Mouse (Mus musculus) hindbrain, embryonic 10.5 days (tissue): ENCODE measurements at regions not wholly inside any gene's neighbourhood (a gene's known extent, or its start where the extent isn't known, plus 50 kb on each side); places are given as distances from the start of the nearest gene placed in this dataset.

ENCODE experiments used
- DNase-seq: peaks from one replicate; pipeline ENCODE4 v3.0.0-alpha.2; 2017; ENCODE audit warnings: low spot score
- H3K27ac ChIP-seq: fragments of 300-500 bp; sonication (generic); 2 replicates; pipeline ENCODE4 v1.5.1; 2016; ENCODE audit warnings: mild to moderate bottlenecking, moderate library complexity
- H3K27me3 ChIP-seq: fragments of 300-500 bp; sonication (generic); 2 replicates; pipeline ENCODE4 v1.6.1; 2016; ENCODE audit warnings: mild to moderate bottlenecking; ENCODE audit not compliant: poor library complexity, insufficient read depth, severe bottlenecking
- H3K36me3 ChIP-seq: fragments of 300-500 bp; sonication (generic); 2 replicates; pipeline ENCODE4 v1.6.1; 2016; ENCODE audit warnings: mild to moderate bottlenecking, moderate library complexity
- H3K4me1 ChIP-seq: fragments of 300-500 bp; sonication (generic); replicated peaks from 2 replicates; pipeline ENCODE4 v1.6.1; 2016; ENCODE audit warnings: mild to moderate bottlenecking
- H3K4me3 ChIP-seq: fragments of 300-500 bp; sonication (generic); 2 replicates; pipeline ENCODE4 v1.5.1; 2016; ENCODE audit warnings: mild to moderate bottlenecking, moderate library complexity
- H3K9me3 ChIP-seq: fragments of 300-500 bp; sonication (generic); 2 replicates; pipeline ENCODE4 v1.6.1; 2016; ENCODE audit warnings: mild to moderate bottlenecking, moderate library complexity
- WGBS: fragments of 180-500 bp; shearing (Covaris S2); methylation state at CpG from one replicate; pipeline ENCODE4 v1.1.7; 2016; 5-methylcytosine and 5-hydroxymethylcytosine counted together

- Histone ChIP-seq H3K4me1 (no peaks in the 10 kb centered on the region), H3K36me3 (no peaks in the 10 kb centered on the region), H3K27me3 (no peaks in the 10 kb centered on the region), H3K9me3 (no peaks in the 10 kb centered on the region), H3K4me3 (no peak overlapping the region), H3K27ac (no peak overlapping the region)
- 86% methylated on average over 2 of the region's 2 CpGs for WGBS
- DNase-seq, result no peak
Observed at GRCm38 (mm10) chr9:85423908-85424307, 96.8 kb upstream of the Tent5a start.

DNA sequence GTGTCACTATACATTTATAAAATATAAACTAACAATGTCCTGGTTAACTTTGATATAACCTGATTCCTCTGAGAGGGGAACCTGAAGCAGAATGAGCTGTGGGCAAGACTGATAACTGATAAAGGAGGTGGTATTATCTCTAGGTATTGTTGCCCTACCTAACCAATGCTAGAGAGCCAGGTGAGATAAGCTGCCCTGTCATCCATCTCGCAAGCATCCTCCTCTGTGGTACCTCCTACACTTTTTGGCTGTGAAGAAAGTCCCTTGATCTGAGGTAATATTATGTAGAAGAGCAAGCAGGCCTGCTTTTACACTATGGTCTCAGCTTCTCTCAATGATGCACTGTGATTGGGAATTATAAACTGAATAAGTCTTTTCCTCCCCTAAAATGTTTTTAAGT lies 87.2 kb upstream of the Tent5a start:
- Histone ChIP-seq H3K4me1 (no peaks in the 10 kb centered on the region), H3K27me3 (no peaks in the 10 kb centered on the region), H3K9me3 (no peaks in the 10 kb centered on the region), H3K4me3 (no peak overlapping the region), H3K27ac (no peak overlapping the region), H3K36me3 (no peaks in the 10 kb centered on the region)
- 87% methylated on average over 1 of the region's 1 CpGs for WGBS
- no peak for DNase-seq

DNA sequence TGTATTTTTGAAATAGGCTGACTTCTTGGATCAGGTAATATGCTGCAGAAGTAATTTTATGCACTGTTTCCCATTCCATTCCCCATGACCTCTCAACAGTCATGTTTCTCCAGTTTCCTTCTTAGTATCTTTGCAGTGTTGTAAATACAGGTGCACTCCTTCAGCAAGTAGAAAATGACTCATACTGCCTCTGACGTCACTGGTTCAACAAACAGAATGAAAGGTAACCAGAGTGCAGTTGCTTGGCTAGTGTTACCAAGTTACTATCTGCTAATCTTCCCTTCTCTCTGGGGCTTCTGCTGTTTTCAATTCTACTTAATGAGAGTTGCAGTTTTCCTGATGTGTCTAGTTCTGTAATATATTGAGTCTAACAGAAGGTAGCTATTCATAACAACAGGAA lies 86.7 kb upstream of the Tent5a start:
- DNase-seq, result no peak
- Histone ChIP-seq H3K4me3 (no peak overlapping the region), H3K27me3 (no peaks in the 10 kb centered on the region), H3K36me3 (no peaks in the 10 kb centered on the region), H3K9me3 (no peaks in the 10 kb centered on the region), H3K4me1 (no peaks in the 10 kb centered on the region), H3K27ac (no peak overlapping the region)
- 69% methylated on average over 1 of the region's 1 CpGs for WGBS

DNA sequence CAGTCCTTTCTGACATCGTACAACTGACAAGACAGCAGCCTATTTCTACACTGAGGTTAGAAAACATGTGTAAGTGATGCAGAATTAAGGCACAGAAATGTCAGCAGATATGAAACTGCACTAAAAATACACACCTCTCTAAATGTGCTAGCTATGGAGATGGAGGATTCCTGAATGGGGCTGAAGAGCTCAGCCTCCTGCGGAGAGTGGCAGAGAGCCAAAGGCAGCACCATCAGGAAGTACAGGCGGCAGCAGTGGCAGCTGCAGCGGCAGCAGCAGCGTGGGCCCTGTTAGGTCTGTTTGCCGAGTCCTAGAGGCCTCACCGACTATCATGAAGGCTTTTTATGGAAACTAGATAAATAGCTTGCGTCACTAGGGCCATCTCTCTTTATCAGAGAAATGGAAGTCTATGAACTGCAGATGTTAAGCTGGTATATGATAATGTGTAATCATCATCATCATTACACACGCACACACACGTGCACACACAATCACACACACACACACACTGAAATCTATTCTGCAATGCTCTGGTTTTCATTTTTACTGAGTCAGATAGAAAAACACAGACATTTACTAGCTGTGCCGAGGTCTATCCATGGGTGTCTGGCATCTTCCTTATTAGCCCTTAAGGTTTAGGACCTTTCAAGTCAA lies 83.6 kb upstream of the Tent5a start:
- Histone ChIP-seq H3K4me3 (no peak overlapping the region), H3K9me3 (no peaks in the 10 kb centered on the region), H3K27ac (no peak overlapping the region), H3K27me3 (no peaks in the 10 kb centered on the region), H3K4me1 (no peaks in the 10 kb centered on the region), H3K36me3 (no peaks in the 10 kb centered on the region)
- WGBS, result 66% methylated on average over 11 of the region's 11 CpGs
- DNase-seq, result no peak

DNA sequence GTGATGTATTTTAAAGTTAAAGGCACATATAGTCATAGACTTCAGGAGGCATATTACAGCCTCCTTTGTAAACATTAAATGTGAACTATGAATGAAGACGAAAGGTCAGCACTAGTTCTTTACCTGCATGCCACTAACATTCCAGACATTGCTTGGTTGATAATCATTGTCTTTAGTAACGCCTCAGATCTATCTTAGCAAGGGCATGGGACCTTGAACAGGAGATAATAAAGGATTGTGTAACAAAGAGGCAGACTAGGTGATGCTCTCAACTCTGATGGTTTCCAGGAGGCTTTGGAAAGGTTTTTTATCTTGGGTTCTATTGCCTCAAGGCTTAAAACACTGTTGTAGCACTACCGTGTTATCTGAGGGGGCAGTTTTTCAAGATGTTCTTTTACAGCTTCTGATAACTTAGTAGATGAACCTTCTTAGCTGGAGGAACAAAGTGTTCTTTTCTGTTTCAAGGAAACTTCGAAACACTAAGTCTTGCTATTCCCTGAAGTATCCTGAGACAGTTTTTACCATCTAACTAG lies 82.9 kb upstream of the Tent5a start:
- no peak for DNase-seq
- no peaks in the 10 kb centered on the region for H3K4me1 ChIP-seq
- H3K27me3 ChIP-seq, result no peaks in the 10 kb centered on the region
- H3K36me3 ChIP-seq, result no peaks in the 10 kb centered on the region
- H3K4me3 ChIP-seq, result no peak overlapping the region
- H3K9me3 ChIP-seq, result no peaks in the 10 kb centered on the region
- H3K27ac ChIP-seq, result no peak overlapping the region
- 81% methylated on average over 4 of the region's 4 CpGs for WGBS

DNA sequence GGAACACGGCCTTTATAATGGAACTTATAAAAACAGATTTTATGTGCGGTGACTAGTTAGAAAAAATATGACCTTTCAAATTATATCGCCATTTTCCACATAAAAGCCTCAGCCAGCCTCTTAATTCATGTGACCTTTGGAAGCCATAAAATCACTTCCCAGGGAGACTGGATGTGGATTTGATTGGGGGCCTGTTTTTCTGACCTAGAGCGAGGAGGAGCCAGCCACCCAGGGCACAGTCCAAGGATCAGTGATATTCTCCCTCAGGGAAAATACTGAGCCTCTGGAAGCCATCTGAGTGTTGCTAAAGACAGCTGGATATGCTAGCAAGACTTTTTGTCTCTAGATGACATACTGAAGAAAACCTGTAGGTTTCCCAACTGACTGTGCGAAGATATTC lies 81.3 kb upstream of the Tent5a start:
- DNase-seq, result no peak
- no peak overlapping the region for H3K27ac ChIP-seq
- WGBS, result 83% methylated on average over 5 of the region's 5 CpGs
- H3K27me3 ChIP-seq, result no peaks in the 10 kb centered on the region
- no peak overlapping the region for H3K4me3 ChIP-seq
- no peaks in the 10 kb centered on the region for H3K36me3 ChIP-seq
- no peaks in the 10 kb centered on the region for H3K9me3 ChIP-seq
- H3K4me1 ChIP-seq, result no peaks in the 10 kb centered on the region

- no peaks in the 10 kb centered on the region for H3K9me3 ChIP-seq
- no peaks in the 10 kb centered on the region for H3K4me1 ChIP-seq
- no peak overlapping the region for H3K4me3 ChIP-seq
- no peak overlapping the region for H3K27ac ChIP-seq
- H3K36me3 ChIP-seq, result no peaks in the 10 kb centered on the region
- no peaks in the 10 kb centered on the region for H3K27me3 ChIP-seq
- 96% methylated on average over 1 of the region's 1 CpGs for WGBS
- no peak for DNase-seq
Observed at GRCm38 (mm10) chr9:85407592-85407991, 80.4 kb upstream of the Tent5a start.

- DNase-seq, result no peak
- no peak overlapping the region for H3K27ac ChIP-seq
- no peaks in the 10 kb centered on the region for H3K36me3 ChIP-seq
- no peaks in the 10 kb centered on the region for H3K4me1 ChIP-seq
- WGBS, result 88% methylated on average over 1 of the region's 1 CpGs
- no peaks in the 10 kb centered on the region for H3K9me3 ChIP-seq
- no peaks in the 10 kb centered on the region for H3K27me3 ChIP-seq
- H3K4me3 ChIP-seq, result no peak overlapping the region
Observed at GRCm38 (mm10) chr9:85401736-85402135, 74.6 kb upstream of the Tent5a start.

DNA sequence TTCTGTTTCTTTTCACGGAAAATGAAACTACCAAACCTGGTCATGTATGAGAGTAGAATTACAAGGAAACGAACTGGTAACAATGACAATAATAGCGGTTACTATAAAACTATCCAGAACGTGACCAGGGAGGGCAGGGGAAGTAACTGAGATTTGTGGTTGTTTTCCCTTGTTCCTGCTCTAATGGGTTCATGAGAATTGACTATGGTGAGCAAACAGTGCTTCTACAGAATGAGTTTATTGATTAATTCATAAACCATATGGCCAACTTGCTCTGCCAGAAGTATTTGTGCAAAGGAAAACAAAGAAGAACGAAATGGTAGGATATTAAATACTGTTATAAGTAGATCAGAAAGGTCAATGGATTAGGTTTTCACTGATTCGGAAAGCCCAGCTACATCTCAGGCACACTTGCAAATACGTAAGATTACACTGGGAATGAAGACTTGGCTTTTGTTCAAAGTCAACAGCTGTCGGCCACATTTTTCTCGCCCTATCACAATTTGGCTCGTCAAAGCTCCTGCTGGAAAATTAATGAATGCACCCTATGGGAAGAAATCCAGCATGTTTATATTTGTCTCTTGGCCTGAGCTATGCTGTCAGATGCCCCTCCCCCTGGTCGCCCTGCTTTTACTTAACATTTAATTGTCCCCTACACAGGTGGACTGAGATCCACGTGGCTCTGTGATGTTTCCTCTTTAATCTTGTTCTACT lies 73.6 kb upstream of the Tent5a start:
- Histone ChIP-seq H3K9me3 (no peaks in the 10 kb centered on the region), H3K27me3 (no peaks in the 10 kb centered on the region), H3K4me1 (no peaks in the 10 kb centered on the region), H3K4me3 (no peak overlapping the region), H3K36me3 (no peaks in the 10 kb centered on the region), H3K27ac (no peak overlapping the region)
- WGBS, result 83% methylated on average over 12 of the region's 12 CpGs
- DNase-seq, result no peak

- Histone ChIP-seq H3K4me3 (no peak overlapping the region), H3K27me3 (no peaks in the 10 kb centered on the region), H3K9me3 (no peaks in the 10 kb centered on the region), H3K27ac (no peak overlapping the region), H3K36me3 (no peaks in the 10 kb centered on the region), H3K4me1 (no peaks in the 10 kb centered on the region)
- 86% methylated on average over 6 of the region's 6 CpGs for WGBS
- DNase-seq, result no peak
Observed at GRCm38 (mm10) chr9:85394975-85395374, 67.8 kb upstream of the Tent5a start.

DNA sequence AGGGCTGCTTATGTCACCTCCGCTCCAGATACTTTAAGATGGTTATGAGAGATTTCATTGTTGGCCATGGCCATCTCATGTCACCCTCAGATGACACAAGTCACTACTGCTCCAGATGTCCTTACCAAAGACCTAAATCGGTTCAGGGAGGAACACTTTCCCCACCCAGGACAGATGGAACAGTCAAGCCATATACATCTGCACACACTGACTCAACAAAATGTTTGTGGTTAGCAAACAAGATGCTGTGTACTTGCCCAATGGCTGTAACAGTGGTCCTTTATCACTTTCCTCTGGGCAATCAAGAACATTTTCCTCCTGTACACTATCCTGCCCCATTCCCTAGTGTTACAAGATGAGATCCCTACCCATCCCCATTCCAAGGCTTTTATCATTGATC lies 64.1 kb upstream of the Tent5a start:
- no peaks in the 10 kb centered on the region for H3K36me3 ChIP-seq
- H3K4me1 ChIP-seq, result no peaks in the 10 kb centered on the region
- no peaks in the 10 kb centered on the region for H3K9me3 ChIP-seq
- H3K27ac ChIP-seq, result no peak overlapping the region
- no peaks in the 10 kb centered on the region for H3K27me3 ChIP-seq
- H3K4me3 ChIP-seq, result no peak overlapping the region
- WGBS, result 92% methylated on average over 2 of the region's 2 CpGs
- DNase-seq, result no peak

DNA sequence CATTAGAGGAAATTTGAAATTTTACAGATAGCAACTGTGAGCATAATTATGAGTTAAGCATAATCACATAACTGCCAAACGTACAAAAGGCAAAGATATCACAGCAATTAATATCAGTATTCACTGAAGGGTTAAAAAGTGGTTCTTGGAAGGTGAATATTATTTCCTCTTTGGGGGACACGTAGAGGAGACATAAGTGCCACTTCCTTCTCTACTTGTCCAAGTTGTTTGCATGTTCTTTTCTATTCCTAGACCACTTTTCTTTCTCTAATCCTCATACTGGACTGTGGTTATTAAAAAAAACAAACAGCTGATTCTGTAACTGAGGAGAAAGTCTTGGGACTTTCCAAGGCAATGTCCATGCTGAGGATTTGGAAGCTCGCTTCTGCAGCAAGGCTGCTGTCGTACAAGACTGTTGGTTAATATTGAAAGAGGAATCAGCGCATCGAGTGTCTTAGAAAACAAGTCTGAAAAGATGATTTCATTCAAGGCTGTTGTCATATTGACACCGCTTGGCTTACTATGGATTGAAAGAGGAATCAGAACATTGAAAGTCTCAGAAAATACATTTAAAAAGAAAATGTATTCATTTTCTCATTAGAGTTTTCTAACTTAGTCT lies 61.7 kb upstream of the Tent5a start:
- no peak for DNase-seq
- WGBS, result 88% methylated on average over 7 of the region's 7 CpGs
- Histone ChIP-seq H3K4me1 (no peaks in the 10 kb centered on the region), H3K9me3 (no peaks in the 10 kb centered on the region), H3K27ac (no peak overlapping the region), H3K36me3 (no peaks in the 10 kb centered on the region), H3K27me3 (no peaks in the 10 kb centered on the region), H3K4me3 (no peak overlapping the region)

DNA sequence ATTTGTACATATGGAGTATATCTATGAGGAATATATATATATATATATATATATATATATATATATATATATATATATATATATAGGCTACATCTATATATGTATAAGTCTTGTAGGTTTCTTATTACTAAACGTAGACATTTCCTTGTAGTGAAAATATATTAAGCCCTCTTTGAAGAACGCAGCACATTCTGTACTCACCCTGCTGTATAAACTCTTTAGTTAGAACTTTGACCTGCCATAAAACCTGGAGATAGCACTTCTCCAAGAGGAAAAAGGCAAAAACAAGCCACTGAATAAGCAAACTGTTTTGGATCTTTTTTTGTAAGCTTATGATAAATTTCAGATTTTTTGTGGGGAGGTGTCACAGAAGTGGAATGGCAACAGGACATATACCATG lies 55.3 kb upstream of the Tent5a start:
- no peak for DNase-seq
- Histone ChIP-seq H3K36me3 (no peaks in the 10 kb centered on the region), H3K4me1 (no peaks in the 10 kb centered on the region), H3K27me3 (no peaks in the 10 kb centered on the region), H3K9me3 (no peaks in the 10 kb centered on the region), H3K4me3 (no peak overlapping the region), H3K27ac (no peak overlapping the region)
- 92% methylated on average over 2 of the region's 2 CpGs for WGBS
